Mouse (Mus musculus): ENCODE results near the gene Msl1.

Msl1 gene

GRCm38 (mm10) chr11:98794469-98795014 lies 774 bp upstream of the Msl1 start:
- ChIA-PET POLR2A (interaction anchor here in 2 of 4 experiments (0.8 to 6.3 kb wide), 9 partner anchors 8 to 72 kb away, joined by 3 to 82 read pairs (median 11); partner anchors contain the start of genes Casc3 (in 1 of the 2) and Thra (in 1 of the 2)), CTCF (interaction anchor here in 1 of 4 experiments (0.8 to 2.5 kb wide), 3 partner anchors 15 to 83 kb away, joined by 3 to 11 read pairs (median 3); no protein-coding TSS in a partner anchor)

- ChIA-PET POLR2A (interaction anchor here (0.5 to 6.3 kb wide), 41 partner anchors 8 to 1524 kb away, joined by 3 to 82 read pairs (median 4); partner anchors contain the start of genes Casc3 (in 2 of the 4), Nr1d1 (in 2 of the 4), Psmd3 (in 2 of the 4) and Thra (in 1 of the 4)), CTCF (interaction anchor here (0.5 to 2.6 kb wide), 18 partner anchors 9 to 176 kb away, joined by 3 to 21 read pairs (median 4); partner anchors contain the start of gene Psmd3 (in 1 of the 4))
Measured at GRCm38 (mm10) chr11:98795714-98796514, 598 bp downstream of the Msl1 start.

- POLR2A ChIA-PET, result interaction anchor here (0.5 to 6.3 kb wide), 31 partner anchors 8 to 349 kb away, joined by 3 to 82 read pairs (median 4); partner anchors contain the start of genes Casc3 (in 2 of the 4), Nr1d1 (in 2 of the 4), Psmd3 (in 2 of the 4) and Thra (in 1 of the 4)
Measured at GRCm38 (mm10) chr11:98796515-98797216, 1.4 kb downstream of the Msl1 start.

GRCm38 (mm10) chr11:98797306-98797705 lies 2.0 kb downstream of the Msl1 start:
- ChIA-PET POLR2A (interaction anchor here (0.6 to 6.3 kb wide), 19 partner anchors 10 to 169 kb away, joined by 3 to 82 read pairs (median 9); partner anchors contain the start of genes Nr1d1 (in 2 of the 4), Psmd3 (in 2 of the 4) and Thra (in 1 of the 4)), CTCF (interaction anchor here in 3 of 4 experiments (0.5 to 2.6 kb wide), 9 partner anchors 10 to 318 kb away, joined by 3 to 21 read pairs (median 7); no protein-coding TSS in a partner anchor)

More at GRCm38 (mm10) chr11:98796515-98797216, 1.4 kb downstream of the Msl1 start:
- CTCF ChIA-PET, result interaction anchor here (0.5 to 2.6 kb wide), 17 partner anchors 10 to 497 kb away, joined by 3 to 21 read pairs (median 4); no protein-coding TSS in a partner anchor

GRCm38 (mm10) chr11:98797909-98798308 lies 2.6 kb downstream of the Msl1 start:
- POLR2A ChIA-PET, result interaction anchor here in 3 of 4 experiments (0.6 to 6.3 kb wide), 10 partner anchors 10 to 96 kb away, joined by 3 to 82 read pairs (median 4); partner anchors contain the start of gene Nr1d1 (in 1 of the 3)

GRCm38 (mm10) chr11:98804605-98805004 lies 9.3 kb downstream of the Msl1 start, which contains the start of gene Casc3:
Gene Casc3 (plus strand): TSS chr11:98804905.
- ChIA-PET POLR2A (interaction anchor here (0.5 to 2.4 kb wide), 10 partner anchors 8 to 683 kb away, joined by 3 to 18 read pairs (median 3); partner anchors contain the start of gene Msl1 (in 2 of the 4)), CTCF (interaction anchor here in 1 of 4 experiments (1.6 kb wide), 1 partner anchor 16 kb away, joined by 5 read pairs; no protein-coding TSS in a partner anchor)

More at GRCm38 (mm10) chr11:98797909-98798308, 2.6 kb downstream of the Msl1 start:
- CTCF ChIA-PET, result interaction anchor here in 2 of 4 experiments (0.5 to 1.9 kb wide), 4 partner anchors 10 to 318 kb away, joined by 3 to 7 read pairs (median 6); no protein-coding TSS in a partner anchor

- CTCF ChIA-PET, result interaction anchor here in 3 of 4 experiments (0.6 to 2.2 kb wide), 6 partner anchors 12 to 163 kb away, joined by 3 to 14 read pairs (median 6); no protein-coding TSS in a partner anchor
- POLR2A ChIA-PET, result interaction anchor here (0.6 to 4.1 kb wide), 30 partner anchors 11 to 495 kb away, joined by 3 to 82 read pairs (median 5); partner anchors contain the start of genes Msl1 (in 3 of the 4), Top2a (in 2 of the 4), Cdc6 (in 1 of the 4) and Nr1d1 (in 1 of the 4)
Measured at GRCm38 (mm10) chr11:98808417-98808816, 13.1 kb downstream of the Msl1 start.

- ChIA-PET CTCF (interaction anchor here (0.6 to 2.2 kb wide), 16 partner anchors 12 to 129 kb away, joined by 3 to 14 read pairs (median 4); partner anchors contain the start of gene Msl1 (in 1 of the 4)), POLR2A (interaction anchor here (0.6 to 4.1 kb wide), 77 partner anchors 8 to 1511 kb away, joined by 3 to 82 read pairs (median 4); partner anchors contain the start of genes Msl1 (in 4 of the 4), Nr1d1 (in 2 of the 4), Top2a (in 2 of the 4) and Cdc6 (in 1 of the 4))
Measured at GRCm38 (mm10) chr11:98809457-98810290, 14.4 kb downstream of the Msl1 start.

- ChIA-PET POLR2A (interaction anchor here in 3 of 4 experiments (0.6 to 4.1 kb wide), 26 partner anchors 9 to 1510 kb away, joined by 3 to 82 read pairs (median 7); partner anchors contain the start of genes Msl1 (in 2 of the 3), Nr1d1 (in 1 of the 3) and Thra (in 1 of the 3)), CTCF (interaction anchor here in 2 of 4 experiments (1.0 to 2.2 kb wide), 5 partner anchors 19 to 69 kb away, joined by 3 to 14 read pairs (median 6); no protein-coding TSS in a partner anchor)
Measured at GRCm38 (mm10) chr11:98810686-98811085, 15.4 kb downstream of the Msl1 start.

GRCm38 (mm10) chr11:98816706-98817239 lies 21.5 kb downstream of the Msl1 start:
- ChIA-PET CTCF (interaction anchor here in 2 of 4 experiments (0.6 to 0.8 kb wide), 2 partner anchors 13 to 106 kb away, joined by 5 to 7 read pairs; no protein-coding TSS in a partner anchor), POLR2A (interaction anchor here in 1 of 4 experiments (1.3 to 1.5 kb wide), 2 partner anchors 30 to 49 kb away, joined by 3 read pairs; no protein-coding TSS in a partner anchor)

- POLR2A ChIA-PET, result interaction anchor here in 2 of 4 experiments (1.2 to 2.6 kb wide), 6 partner anchors 8 to 25 kb away, joined by 4 to 9 read pairs (median 4); partner anchors contain the start of gene Msl1 (in 1 of the 2)
- CTCF ChIA-PET, result interaction anchor here in 1 of 4 experiments (1.2 kb wide), 1 partner anchor 9 kb away, joined by 6 read pairs; no protein-coding TSS in a partner anchor
Measured at GRCm38 (mm10) chr11:98820968-98821367, 25.7 kb downstream of the Msl1 start.

- ChIA-PET POLR2A (interaction anchor here in 3 of 4 experiments (0.6 to 2.2 kb wide), 11 partner anchors 8 to 982 kb away, joined by 3 to 7 read pairs (median 3); partner anchors contain the start of genes Msl1 (in 1 of the 3) and Nr1d1 (in 1 of the 3)), CTCF (interaction anchor here in 3 of 4 experiments (0.5 to 1.3 kb wide), 7 partner anchors 13 to 171 kb away, joined by 3 to 5 read pairs (median 4); no protein-coding TSS in a partner anchor)
Measured at GRCm38 (mm10) chr11:98826071-98826470, 30.8 kb downstream of the Msl1 start.

- POLR2A ChIA-PET, result interaction anchor here in 1 of 4 experiments (0.6 kb wide), 1 partner anchor 112 kb away, joined by 4 read pairs; no protein-coding TSS in a partner anchor
- CTCF ChIA-PET, result interaction anchor here in 1 of 4 experiments (1.2 kb wide), 1 partner anchor 41 kb away, joined by 4 read pairs; no protein-coding TSS in a partner anchor
Measured at GRCm38 (mm10) chr11:98827877-98828276, 32.6 kb downstream of the Msl1 start.

- CTCF ChIA-PET, result interaction anchor here (0.6 to 2.2 kb wide), 31 partner anchors 8 to 836 kb away, joined by 3 to 10 read pairs (median 3); partner anchors contain the start of genes Krtap4-6 (in 1 of the 4), Msl1 (in 1 of the 4), Psmd3 (in 1 of the 4) and Wipf2 (in 1 of the 4)
Measured at GRCm38 (mm10) chr11:98829091-98829775, 33.9 kb downstream of the Msl1 start.

More at GRCm38 (mm10) chr11:98829091-98829775, 33.9 kb downstream of the Msl1 start:
- POLR2A ChIA-PET, result interaction anchor here in 3 of 4 experiments (0.6 to 2.2 kb wide), 17 partner anchors 9 to 166 kb away, joined by 3 to 10 read pairs (median 3); partner anchors contain the start of gene Cdc6 (in 1 of the 3)
